Mouse (Mus musculus) stomach, postnatal 0 days (tissue): Measurements from ENCODE around the gene Kcnma1. TPM values are rescaled to one million over a fixed set of nuclear protein-coding genes. Genes with fewer than 3 reads are reported as not detected.

Experiments used
- ATAC-seq: fragments of 200-750 bp; cut with Nextera tagmentation; 2 replicates; pipeline ENCODE4 v1.8.0; 2017; ENCODE audit not compliant: low FRiP score, low TSS enrichment
- DNase-seq: peaks from one replicate; pipeline ENCODE4 v3.0.0-alpha.2; 2016; ENCODE audit warnings: low spot score
- H3K27ac ChIP-seq: fragments of 300-500 bp; sonication (generic); replicated peaks from 2 replicates; pipeline ENCODE4 v1.5.1; 2014; ENCODE audit warnings: mild to moderate bottlenecking, control low read depth
- H3K27me3 ChIP-seq: fragments of 300-500 bp; sonication (generic); 2 replicates; pipeline ENCODE4 v1.6.1; 2014; ENCODE audit warnings: low read length; ENCODE audit not compliant: control insufficient read depth, insufficient read depth
- H3K36me3 ChIP-seq: fragments of 300-500 bp; sonication (generic); 2 replicates; pipeline ENCODE4 v1.6.1; 2014; ENCODE audit warnings: low read length, mixed read lengths; ENCODE audit not compliant: control insufficient read depth, insufficient read depth
- H3K4me1 ChIP-seq: fragments of 300-500 bp; sonication (generic); replicated peaks from 2 replicates; pipeline ENCODE4 v1.6.1; 2014; ENCODE audit warnings: antibody characterized with exemption; ENCODE audit not compliant: control insufficient read depth, insufficient read depth
- H3K4me2 ChIP-seq: fragments of 300-500 bp; sonication (generic); replicated peaks from 2 replicates; pipeline ENCODE4 v1.6.1; 2014; ENCODE audit warnings: low read depth, mild to moderate bottlenecking, control low read depth, moderate library complexity
- H3K4me3 ChIP-seq: fragments of 300-500 bp; sonication (generic); 2 replicates; pipeline ENCODE4 v1.5.1; 2014; ENCODE audit warnings: low read depth, low read length, control low read depth
- H3K9ac ChIP-seq: fragments of 300-500 bp; sonication (generic); 2 replicates; pipeline ENCODE4 v1.6.1; 2014; ENCODE audit warnings: mild to moderate bottlenecking, low read length, control low read depth, mixed read lengths
- H3K9me3 ChIP-seq: fragments of 300-500 bp; sonication (generic); 2 replicates; pipeline ENCODE4 v1.6.1; 2016; ENCODE audit warnings: low read length; ENCODE audit not compliant: control insufficient read depth
- CTCF ChIP-seq: IDR thresholded peaks from 2 replicates; pipeline ENCODE4 v1.5.1; 2016; ENCODE audit warnings: antibody characterized with exemption, low read depth, mild to moderate bottlenecking, moderate library complexity
- EP300 ChIP-seq: optimal IDR thresholded peaks from 2 replicates; pipeline ENCODE3; 2016; ENCODE audit warnings: antibody characterized with exemption
- WGBS: fragments of 180-500 bp; shearing (Covaris S2); extraction: QIAGEN DNeasy Blood & Tissue Kit; methylation state at CpG from one replicate; pipeline ENCODE4 v1.1.7; 2014; 5-methylcytosine and 5-hydroxymethylcytosine counted together
- polyA plus RNA-seq: library from polyadenylated mRNA; unstranded; fragments of >200 nt; fragmentation: Nextera tagmentation; extraction: Ambion mirVana; gene quantifications from 2 replicates; pipeline ENCODE4 v1.2.1, GENCODE M21; 2015

Gene Kcnma1
- polyA plus RNA-seq, 1 experiment from 2014 or later, result 13.3 TPM

- no peak for DNase-seq
- Histone ChIP-seq H3K4me2 (no peak overlapping the region), H3K27me3 (no peaks in the 10 kb centered on the region), H3K27ac (no peak overlapping the region), H3K4me3 (no peak overlapping the region), H3K9me3 (no peaks in the 10 kb centered on the region), H3K36me3 (no peaks in the 10 kb centered on the region), H3K4me1 (no peaks in the 10 kb centered on the region), H3K9ac (no peak overlapping the region)
- WGBS, result 90% methylated on average over 2 of the region's 2 CpGs
- TF ChIP-seq EP300, result no peak
- TF ChIP-seq CTCF, result no peak
- ATAC-seq, result no peak
Observed at GRCm38 (mm10) chr14:23300443-23300842, 713.8 kb downstream of the Kcnma1 start.

DNA sequence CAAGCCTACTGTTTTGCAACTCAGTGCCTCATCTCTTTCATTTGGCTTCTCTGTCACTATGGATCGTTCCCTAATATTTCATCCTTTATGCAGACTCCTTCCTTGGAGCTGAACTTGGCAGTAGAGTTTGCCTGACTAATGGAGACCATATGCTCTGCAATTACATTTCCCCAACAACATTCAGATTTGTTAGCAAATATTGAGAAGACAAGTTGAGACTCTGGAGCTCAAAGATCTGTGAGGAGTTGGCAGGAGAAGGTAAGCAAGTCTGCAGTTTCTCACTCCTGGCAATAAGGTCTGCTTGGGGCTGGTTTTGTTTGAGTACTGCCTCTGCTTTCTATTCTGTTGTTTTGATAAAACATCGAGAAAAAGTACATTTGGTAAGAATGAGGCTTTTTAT, 723.7 kb downstream of the Kcnma1 start:
- TF ChIP-seq EP300, result no peak
- TF ChIP-seq CTCF, result no peak
- DNase-seq, result no peak
- no peak overlapping the region for H3K4me3 ChIP-seq
- H3K4me2 ChIP-seq, result no peak overlapping the region
- 35% methylated on average over 2 of the region's 2 CpGs for WGBS
- no peaks in the 10 kb centered on the region for H3K27me3 ChIP-seq
- no peak overlapping the region for H3K27ac ChIP-seq
- no peaks in the 10 kb centered on the region for H3K36me3 ChIP-seq
- H3K9me3 ChIP-seq, result no peaks in the 10 kb centered on the region
- no peaks in the 10 kb centered on the region for H3K4me1 ChIP-seq
- no peak overlapping the region for H3K9ac ChIP-seq
- ATAC-seq, result no peak

DNA sequence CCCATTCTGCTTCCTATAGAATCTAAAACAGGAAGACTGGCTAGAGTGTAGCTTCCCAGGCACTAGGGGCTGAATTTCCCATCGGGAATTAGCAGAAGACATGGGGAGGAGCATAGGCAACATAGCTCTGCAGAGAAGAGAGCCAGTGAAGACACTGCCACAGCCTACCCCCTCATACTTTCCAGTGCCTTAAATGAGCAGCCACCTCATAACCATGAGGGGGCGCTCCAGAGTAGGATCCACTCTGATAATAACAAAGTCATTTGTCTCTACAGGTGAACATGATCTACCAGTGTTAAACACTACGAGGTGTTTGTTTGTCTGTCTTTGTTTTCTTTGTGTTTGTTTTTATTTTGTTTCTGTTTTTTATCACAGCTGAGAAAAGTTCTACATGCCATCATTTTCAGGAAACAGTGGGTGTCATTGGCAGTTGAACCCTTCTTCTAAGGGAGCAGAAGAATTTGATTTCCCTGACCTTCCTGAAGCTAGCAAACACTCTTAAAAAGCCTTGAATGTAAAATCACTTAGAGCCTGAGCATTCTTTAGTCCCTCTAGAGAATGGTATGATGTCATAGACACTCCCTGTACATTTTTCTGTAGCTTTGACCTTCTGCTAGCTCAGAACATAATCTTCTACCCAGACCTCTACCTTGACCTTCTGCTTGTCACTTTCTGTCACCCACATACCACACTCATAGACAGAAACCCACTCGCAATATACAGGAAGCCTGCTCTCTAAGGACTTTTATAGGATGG, 747.6 kb downstream of the Kcnma1 start:
- H3K27me3 ChIP-seq, result no peaks in the 10 kb centered on the region
- no peak overlapping the region for H3K4me3 ChIP-seq
- DNase-seq, result no peak
- no peaks in the 10 kb centered on the region for H3K9me3 ChIP-seq
- H3K27ac ChIP-seq, result no peak overlapping the region
- WGBS, result 56% methylated on average over 4 of the region's 4 CpGs
- no peak for ATAC-seq
- no peak overlapping the region for H3K4me2 ChIP-seq
- TF ChIP-seq EP300, result no peak
- TF ChIP-seq CTCF, result peak; percentile 52
- no peaks in the 10 kb centered on the region for H3K4me1 ChIP-seq
- H3K36me3 ChIP-seq, result no peaks in the 10 kb centered on the region
- no peak overlapping the region for H3K9ac ChIP-seq

GRCm38 (mm10) chr14:23253154-23253553, 761.1 kb downstream of the Kcnma1 start:
- no peak overlapping the region for H3K27ac ChIP-seq
- no peak overlapping the region for H3K4me3 ChIP-seq
- DNase-seq, result no peak
- H3K9ac ChIP-seq, result no peak overlapping the region
- WGBS, result 69% methylated on average over 4 of the region's 4 CpGs
- H3K4me1 ChIP-seq, result no peaks in the 10 kb centered on the region
- TF ChIP-seq EP300, result no peak
- TF ChIP-seq CTCF, result no peak
- no peaks in the 10 kb centered on the region for H3K9me3 ChIP-seq
- ATAC-seq, result no peak
- H3K4me2 ChIP-seq, result no peak overlapping the region
- H3K36me3 ChIP-seq, result no peaks in the 10 kb centered on the region
- H3K27me3 ChIP-seq, result no peaks in the 10 kb centered on the region

- Histone ChIP-seq H3K36me3 (no peaks in the 10 kb centered on the region), H3K4me1 (no peaks in the 10 kb centered on the region), H3K9ac (no peak overlapping the region), H3K27ac (no peak overlapping the region), H3K9me3 (no peaks in the 10 kb centered on the region), H3K4me2 (no peak overlapping the region), H3K4me3 (no peak overlapping the region), H3K27me3 (no peaks in the 10 kb centered on the region)
- TF ChIP-seq EP300 (no peak), CTCF (no peak)
- ATAC-seq (no peak), DNase-seq (no peak)
- WGBS, result 74% methylated on average over 5 of the region's 5 CpGs
Observed at GRCm38 (mm10) chr14:23244446-23244845, 769.8 kb downstream of the Kcnma1 start.

GRCm38 (mm10) chr14:23243857-23244256, 770.4 kb downstream of the Kcnma1 start:
- H3K4me3 ChIP-seq, result no peak overlapping the region
- H3K9ac ChIP-seq, result no peak overlapping the region
- no peaks in the 10 kb centered on the region for H3K36me3 ChIP-seq
- H3K9me3 ChIP-seq, result no peaks in the 10 kb centered on the region
- no peak overlapping the region for H3K4me2 ChIP-seq
- H3K27ac ChIP-seq, result no peak overlapping the region
- H3K27me3 ChIP-seq, result no peaks in the 10 kb centered on the region
- no peak for ATAC-seq
- H3K4me1 ChIP-seq, result no peaks in the 10 kb centered on the region
- TF ChIP-seq CTCF (no peak), EP300 (no peak)
- no peak for DNase-seq

Other genes with a start within 250 kb of the Kcnma1 start
- 3.8 and 5.0 TPM in 2 replicates for gene Dlg5, start 231.4 kb upstream of the Kcnma1 start, polyA plus RNA-seq